Mouse (Mus musculus): ENCODE measurements around the gene Igfbp6. TPM values are rescaled to one million over a fixed set of nuclear protein-coding genes. Genes with fewer than 3 reads are reported as not detected.

The Igfbp6 gene
- polyA plus RNA-seq, 1 experiment from 2014 or later: 39.5 TPM

GRCm38 (mm10) chr15:102179924-102180323, 35.8 kb downstream of the Igfbp6 start:
- DNase-seq (ENCODE audit: low spot score) (no peak), ATAC-seq (ENCODE audit: low FRiP score, low TSS enrichment) (no peak)
- TF ChIP-seq EP300 (optimal IDR thresholded peaks at IDR 0.05) (no peak), CTCF (IDR thresholded peaks at IDR 0.05; ENCODE audit: low read depth) (no peak)
- Histone ChIP-seq H3K4me1 (replicated peaks; ENCODE audit: control insufficient read depth, insufficient read depth) (no peaks in the 10 kb centered on the region), H3K9me3 (ENCODE audit: control insufficient read depth, low read length) (no peaks in the 10 kb centered on the region), H3K4me2 (replicated peaks; ENCODE audit: low read depth) (no peak overlapping the region), H3K27ac (replicated peaks) (no peak overlapping the region), H3K36me3 (ENCODE audit: control insufficient read depth, insufficient read depth, low read length) (peaks cover 4% of the 10 kb centered on the region), H3K27me3 (ENCODE audit: control insufficient read depth, insufficient read depth, low read length) (no peaks in the 10 kb centered on the region), H3K4me3 (ENCODE audit: low read depth, low read length) (no peak overlapping the region), H3K9ac (ENCODE audit: low read length) (no peak overlapping the region)
- 85% methylated on average over 14 of the region's 14 CpGs for WGBS

- no peaks in the 10 kb centered on the region for H3K9me3 ChIP-seq (ENCODE audit: control insufficient read depth, low read length)
- H3K4me3 ChIP-seq (ENCODE audit: low read depth, low read length): no peak overlapping the region
- H3K27me3 ChIP-seq (ENCODE audit: control insufficient read depth, insufficient read depth, low read length): no peaks in the 10 kb centered on the region
- no peak overlapping the region for H3K9ac ChIP-seq (ENCODE audit: low read length)
- H3K4me1 ChIP-seq (replicated peaks; ENCODE audit: control insufficient read depth, insufficient read depth): no peaks in the 10 kb centered on the region
- WGBS: 75% methylated on average over 3 of the region's 3 CpGs
- H3K4me2 ChIP-seq (replicated peaks; ENCODE audit: low read depth): no peak overlapping the region
- no peak overlapping the region for H3K27ac ChIP-seq (replicated peaks)
- ATAC-seq (ENCODE audit: low FRiP score, low TSS enrichment): no peak
- TF ChIP-seq CTCF (IDR thresholded peaks at IDR 0.05; ENCODE audit: low read depth) (no peak), EP300 (optimal IDR thresholded peaks at IDR 0.05) (no peak)
- peaks cover 4% of the 10 kb centered on the region for H3K36me3 ChIP-seq (ENCODE audit: control insufficient read depth, insufficient read depth, low read length)
- no peak for DNase-seq (ENCODE audit: low spot score)
Measured at GRCm38 (mm10) chr15:102183076-102183475, 38.9 kb downstream of the Igfbp6 start.

DNA sequence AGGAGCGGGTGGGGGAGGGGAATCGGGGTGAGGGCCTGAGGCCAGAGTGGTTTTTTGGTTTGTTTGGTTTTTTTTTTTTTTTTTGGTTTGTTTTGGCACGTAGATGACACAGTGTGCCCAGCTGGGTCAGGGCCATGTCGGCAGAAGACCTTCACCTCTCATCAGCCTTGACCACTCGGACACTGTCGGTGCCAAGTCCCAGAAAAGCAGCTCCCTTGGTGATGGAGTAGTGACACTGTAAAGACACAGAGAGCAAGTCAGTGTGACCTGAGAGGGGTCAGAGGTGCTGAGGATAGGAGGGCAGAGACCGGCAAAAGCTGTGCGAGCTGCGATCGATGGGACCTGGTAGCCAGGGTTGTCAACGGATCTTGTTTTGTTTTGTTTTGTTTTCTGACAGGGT, 42.1 kb downstream of the Igfbp6 start:
- H3K36me3 ChIP-seq (ENCODE audit: control insufficient read depth, insufficient read depth, low read length): peaks cover 4% of the 10 kb centered on the region; the same call in 1 of the 2 replicates
- H3K27ac ChIP-seq (replicated peaks): no peak overlapping the region
- no peaks in the 10 kb centered on the region for H3K27me3 ChIP-seq (ENCODE audit: control insufficient read depth, insufficient read depth, low read length)
- H3K4me1 ChIP-seq (replicated peaks; ENCODE audit: control insufficient read depth, insufficient read depth): no peaks in the 10 kb centered on the region
- H3K4me2 ChIP-seq (replicated peaks; ENCODE audit: low read depth): no peak overlapping the region
- 75% methylated on average over 11 of the region's 11 CpGs for WGBS
- no peak overlapping the region for H3K9ac ChIP-seq (ENCODE audit: low read length)
- no peak overlapping the region for H3K4me3 ChIP-seq (ENCODE audit: low read depth, low read length)
- DNase-seq (ENCODE audit: low spot score): no peak
- ATAC-seq (ENCODE audit: low FRiP score, low TSS enrichment): no peak
- TF ChIP-seq EP300 (optimal IDR thresholded peaks at IDR 0.05): no peak
- no peak for TF ChIP-seq CTCF (IDR thresholded peaks at IDR 0.05; ENCODE audit: low read depth)
- no peaks in the 10 kb centered on the region for H3K9me3 ChIP-seq (ENCODE audit: control insufficient read depth, low read length)

GRCm38 (mm10) chr15:102188096-102188495, 43.9 kb downstream of the Igfbp6 start:
- Histone ChIP-seq H3K4me2 (replicated peaks; ENCODE audit: low read depth) (no peak overlapping the region), H3K4me1 (replicated peaks; ENCODE audit: control insufficient read depth, insufficient read depth) (no peaks in the 10 kb centered on the region), H3K27ac (replicated peaks) (no peak overlapping the region), H3K9me3 (ENCODE audit: control insufficient read depth, low read length) (no peaks in the 10 kb centered on the region), H3K36me3 (ENCODE audit: control insufficient read depth, insufficient read depth, low read length) (peaks cover 4% of the 10 kb centered on the region; the same call in 1 of the 2 replicates), H3K9ac (ENCODE audit: low read length) (no peak overlapping the region), H3K27me3 (ENCODE audit: control insufficient read depth, insufficient read depth, low read length) (no peaks in the 10 kb centered on the region), H3K4me3 (ENCODE audit: low read depth, low read length) (no peak overlapping the region)
- 72% methylated on average over 10 of the region's 10 CpGs for WGBS
- ATAC-seq (ENCODE audit: low FRiP score, low TSS enrichment): no peak
- TF ChIP-seq EP300 (optimal IDR thresholded peaks at IDR 0.05) (no peak), CTCF (IDR thresholded peaks at IDR 0.05; ENCODE audit: low read depth) (no peak)
- DNase-seq (ENCODE audit: low spot score): no peak

DNA sequence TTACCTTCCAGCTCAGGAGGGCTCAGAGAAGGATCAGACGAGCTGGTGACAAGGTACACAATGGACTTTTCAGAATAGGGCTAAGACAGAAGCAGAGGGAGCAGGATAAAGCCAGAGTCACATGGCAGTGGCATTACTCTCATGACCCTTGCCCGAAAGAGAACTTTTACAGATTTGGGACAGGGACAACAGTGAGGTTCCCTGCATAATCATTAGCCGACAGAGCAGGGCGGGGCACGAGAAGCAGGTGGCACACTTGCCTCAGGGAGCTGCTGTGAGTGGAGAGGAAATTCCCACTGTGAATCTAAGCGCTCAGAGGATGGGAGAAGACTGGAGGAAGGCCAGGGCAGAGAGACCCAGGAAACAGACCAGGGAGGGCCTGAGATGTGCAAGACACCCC, 44.7 kb downstream of the Igfbp6 start:
- 50% methylated on average over 6 of the region's 6 CpGs for WGBS
- Histone ChIP-seq H3K9ac (ENCODE audit: low read length) (no peak overlapping the region), H3K36me3 (ENCODE audit: control insufficient read depth, insufficient read depth, low read length) (peaks cover 4% of the 10 kb centered on the region; the same call in 1 of the 2 replicates), H3K27ac (replicated peaks) (no peak overlapping the region), H3K4me2 (replicated peaks; ENCODE audit: low read depth) (no peak overlapping the region), H3K9me3 (ENCODE audit: control insufficient read depth, low read length) (no peaks in the 10 kb centered on the region), H3K4me3 (ENCODE audit: low read depth, low read length) (no peak overlapping the region), H3K27me3 (ENCODE audit: control insufficient read depth, insufficient read depth, low read length) (no peaks in the 10 kb centered on the region), H3K4me1 (replicated peaks; ENCODE audit: control insufficient read depth, insufficient read depth) (no peaks in the 10 kb centered on the region)
- ATAC-seq (ENCODE audit: low FRiP score, low TSS enrichment) (peak; percentile 39; the same call in 1 of the 2 replicates), DNase-seq (ENCODE audit: low spot score) (peak; percentile 32)
- TF ChIP-seq CTCF (IDR thresholded peaks at IDR 0.05; ENCODE audit: low read depth) (no peak), EP300 (optimal IDR thresholded peaks at IDR 0.05) (no peak)

DNA sequence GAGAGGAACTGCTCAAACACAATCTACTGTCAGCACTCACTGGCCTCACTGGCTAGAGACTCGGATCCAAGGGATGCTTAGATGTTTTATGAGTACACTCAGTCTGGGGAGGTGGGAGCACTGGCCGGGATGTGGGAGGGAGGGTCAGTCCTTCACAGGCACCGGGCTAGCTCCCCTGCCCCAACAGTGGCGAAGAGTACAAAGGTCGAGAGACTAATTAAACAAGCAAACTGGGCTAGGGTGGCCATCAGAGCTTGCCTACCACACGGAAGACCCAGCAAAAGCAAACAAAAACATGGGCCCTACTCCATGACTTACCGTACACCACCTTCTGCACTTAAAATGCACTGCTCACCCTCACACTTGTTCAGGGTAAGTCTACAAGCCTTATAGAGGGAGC, 47.5 kb downstream of the Igfbp6 start:
- no peak for ATAC-seq (ENCODE audit: low FRiP score, low TSS enrichment)
- H3K27me3 ChIP-seq (ENCODE audit: control insufficient read depth, insufficient read depth, low read length): no peaks in the 10 kb centered on the region
- no peaks in the 10 kb centered on the region for H3K36me3 ChIP-seq (ENCODE audit: control insufficient read depth, insufficient read depth, low read length)
- no peak overlapping the region for H3K27ac ChIP-seq (replicated peaks)
- no peak overlapping the region for H3K4me2 ChIP-seq (replicated peaks; ENCODE audit: low read depth)
- TF ChIP-seq CTCF (IDR thresholded peaks at IDR 0.05; ENCODE audit: low read depth) (no peak), EP300 (optimal IDR thresholded peaks at IDR 0.05) (no peak)
- H3K9ac ChIP-seq (ENCODE audit: low read length): no peak overlapping the region
- WGBS: 48% methylated on average over 7 of the region's 7 CpGs
- no peak for DNase-seq (ENCODE audit: low spot score)
- H3K9me3 ChIP-seq (ENCODE audit: control insufficient read depth, low read length): no peaks in the 10 kb centered on the region
- no peaks in the 10 kb centered on the region for H3K4me1 ChIP-seq (replicated peaks; ENCODE audit: control insufficient read depth, insufficient read depth)
- H3K4me3 ChIP-seq (ENCODE audit: low read depth, low read length): no peak overlapping the region
